Mouse (Mus musculus): Measurements from ENCODE around the gene Vmn2r61. TPM values are rescaled to one million over a fixed set of nuclear protein-coding genes. Genes with fewer than 3 reads are reported as not detected.

Vmn2r61 gene
- polyA plus RNA-seq (2012; rRNA removed): not detected in 2 replicates

DNA sequence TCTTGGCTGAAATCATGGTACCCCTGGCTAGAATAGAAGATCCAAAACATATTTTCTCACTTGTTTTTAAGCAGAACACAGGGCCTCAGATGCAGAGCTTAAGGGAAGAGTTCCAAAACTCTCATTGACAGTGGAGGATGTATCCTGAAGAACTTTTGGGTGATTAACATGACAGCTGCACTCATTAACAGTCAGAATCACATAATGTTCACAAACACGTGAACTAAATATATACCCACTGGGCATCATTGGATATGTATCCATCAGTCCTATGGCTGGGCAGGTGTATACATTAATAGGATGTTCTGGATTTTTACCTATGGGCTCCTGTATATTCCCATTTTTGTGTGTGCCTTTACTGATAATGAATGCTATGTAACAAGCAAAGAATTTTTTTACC lies at the start of gene Vmn2r61:
TSS of gene Vmn2r61 (plus strand) at position 301 of the 400 bp plus-strand sequence.
- WGBS: 85% methylated on average over 1 of the region's 1 CpGs
- no peak for DNase-seq (ENCODE audit: low read depth, low spot score)

Other genes with a start within 250 kb of the Vmn2r61 start
- not detected in 2 replicates for gene Vmn2r59, start 201.0 kb upstream of the Vmn2r61 start, polyA plus RNA-seq (2012; rRNA removed)
- gene Vmn2r60, start 152.3 kb upstream of the Vmn2r61 start, polyA plus RNA-seq (2012; rRNA removed): not detected in 2 replicates
- not detected in 2 replicates for gene 4933421I07Rik, start 188.1 kb downstream of the Vmn2r61 start, polyA plus RNA-seq (2012; rRNA removed)
- gene Zfp141, start 245.7 kb downstream of the Vmn2r61 start, polyA plus RNA-seq (2012; rRNA removed): 2.2 and 4.7 TPM in 2 replicates